Mouse (Mus musculus): ENCODE measurements around the gene Uqcc1. TPM values are rescaled to one million over a fixed set of nuclear protein-coding genes. Genes with fewer than 3 reads are reported as not detected.
"Not testable (repeated sequence)": the region's sequence is repeated elsewhere in the genome, so short reads cannot be mapped to it uniquely, and the experiment has no call there.

Gene Uqcc1
- total RNA-seq, 4 experiments from 2014 or later = 275 to 349 (median 295) TPM

GRCm38 (mm10) chr2:155939897-155940529 lies 9.9 kb upstream of the Uqcc1 start:
- no peak for DNase-seq (ENCODE audit: low spot score)

GRCm38 (mm10) chr2:155928711-155929345 lies 1.3 kb downstream of the Uqcc1 start:
- no peak for DNase-seq (ENCODE audit: low spot score)

- not testable (repeated sequence) for DNase-seq (ENCODE audit: low spot score)
Measured at GRCm38 (mm10) chr2:155925213-155925612, 4.9 kb downstream of the Uqcc1 start.

GRCm38 (mm10) chr2:155923143-155923542 lies 7.0 kb downstream of the Uqcc1 start:
- no peak for DNase-seq (ENCODE audit: low spot score)

GRCm38 (mm10) chr2:155914684-155915083 lies 15.4 kb downstream of the Uqcc1 start:
- DNase-seq (ENCODE audit: low spot score) = no peak

GRCm38 (mm10) chr2:155903632-155904008 lies 26.5 kb downstream of the Uqcc1 start:
- no peak for DNase-seq (ENCODE audit: low spot score)

- peak; percentile 19 for DNase-seq (ENCODE audit: low spot score)
Measured at GRCm38 (mm10) chr2:155902989-155903631, 27.0 kb downstream of the Uqcc1 start.

GRCm38 (mm10) chr2:155895046-155895735 lies 34.9 kb downstream of the Uqcc1 start:
- DNase-seq (ENCODE audit: low spot score) = no peak

GRCm38 (mm10) chr2:155894307-155895045 lies 35.6 kb downstream of the Uqcc1 start:
- DNase-seq (ENCODE audit: low spot score) = no peak

- DNase-seq (ENCODE audit: low spot score) = no peak
Measured at GRCm38 (mm10) chr2:155886776-155887175, 43.3 kb downstream of the Uqcc1 start.

GRCm38 (mm10) chr2:155885271-155885697 lies 44.8 kb downstream of the Uqcc1 start:
- no peak for DNase-seq (ENCODE audit: low spot score)

GRCm38 (mm10) chr2:155882087-155882486 lies 48.0 kb downstream of the Uqcc1 start:
- DNase-seq (ENCODE audit: low spot score) = peak; percentile 22

GRCm38 (mm10) chr2:155878964-155879876 lies 50.9 kb downstream of the Uqcc1 start:
- DNase-seq (ENCODE audit: low spot score) = peak; percentile 20

GRCm38 (mm10) chr2:155873636-155874035 lies 56.5 kb downstream of the Uqcc1 start:
- DNase-seq (ENCODE audit: low spot score) = no peak

- no peak for DNase-seq (ENCODE audit: low spot score)
Measured at GRCm38 (mm10) chr2:155872930-155873507, 57.1 kb downstream of the Uqcc1 start.

- DNase-seq (ENCODE audit: low spot score) = no peak
Measured at GRCm38 (mm10) chr2:155872486-155872885, 57.6 kb downstream of the Uqcc1 start.

GRCm38 (mm10) chr2:155869772-155870171 lies 60.3 kb downstream of the Uqcc1 start:
- DNase-seq (ENCODE audit: low spot score) = no peak

- DNase-seq (ENCODE audit: low spot score) = no peak
Measured at GRCm38 (mm10) chr2:155868320-155868719, 61.8 kb downstream of the Uqcc1 start.

- no peak for DNase-seq (ENCODE audit: low spot score)
Measured at GRCm38 (mm10) chr2:155863301-155863867, 66.7 kb downstream of the Uqcc1 start.
